Mouse (Mus musculus) lung, adult 2 months (tissue): Measurements from ENCODE around the gene Vamp5. TPM values are rescaled to one million over a fixed set of nuclear protein-coding genes. Genes with fewer than 3 reads are reported as not detected.

Experiments
- DNase-seq: peaks from one replicate; pipeline ENCODE4 v3.0.0; 2022
- H3K4me1 ChIP-seq: fragments of 200-500 bp; 2 replicates; pipeline ENCODE4 v1.6.1; 2011; ENCODE audit warnings: low read length; ENCODE audit not compliant: control insufficient read depth, insufficient read depth
- H3K4me3 ChIP-seq: fragments of 200-500 bp; replicated peaks from 2 replicates; pipeline ENCODE3; 2011; ENCODE audit warnings: low read depth, mild to moderate bottlenecking, control low read depth, low read length; ENCODE audit errors: extremely low read depth
- CTCF ChIP-seq: fragments of 200-500 bp; IDR thresholded peaks from 2 replicates; pipeline ENCODE4 v1.5.1; 2011; ENCODE audit warnings: mild to moderate bottlenecking, low read length, control low read depth; ENCODE audit not compliant: insufficient read depth
- POLR2A ChIP-seq: fragments of 200-500 bp; IDR thresholded peaks from 2 replicates; pipeline ENCODE4 v1.6.1; 2011; ENCODE audit warnings: low read depth, mild to moderate bottlenecking, control low read depth, low read length, borderline replicate concordance; ENCODE audit errors: extremely low read depth
- WGBS: fragments of 180-500 bp; shearing (Covaris S2); methylation state at CpG from one replicate; pipeline ENCODE4 v1.1.7; 2018; 5-methylcytosine and 5-hydroxymethylcytosine counted together
- polyA plus RNA-seq: library from polyadenylated mRNA; depleted of rRNA; stranded (reverse); fragments of >200 nt; gene quantifications from 2 replicates; pipeline ENCODE4 v1.2.3, GENCODE M21; 2012; rRNA removed

Vamp5 gene
- polyA plus RNA-seq, 1 experiment = 91.7 TPM

DNA sequence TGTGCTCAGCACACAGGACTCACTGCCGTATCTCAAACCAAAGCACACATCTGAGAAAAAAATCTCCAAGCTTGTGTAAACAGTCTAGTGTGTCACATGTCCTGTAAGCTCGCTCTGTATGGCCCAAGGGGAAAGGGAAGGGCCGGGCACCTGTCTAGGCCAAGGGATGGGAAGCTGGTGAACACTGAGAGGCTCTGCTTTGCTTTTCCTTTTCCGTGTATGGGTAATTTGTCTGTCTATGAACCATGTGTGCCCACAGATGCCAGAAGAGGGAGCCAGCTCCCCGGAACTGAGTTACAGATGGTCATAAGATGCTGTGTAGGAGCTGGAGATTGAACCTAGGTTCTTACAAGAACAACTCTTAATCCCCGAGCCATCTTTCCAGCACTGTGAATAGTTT lies 54.0 kb downstream of the Vamp5 start:
- H3K4me1 ChIP-seq = no peaks in the 10 kb centered on the region
- 50% methylated on average over 6 of the region's 6 CpGs for WGBS
- H3K4me3 ChIP-seq = no peak overlapping the region
- TF ChIP-seq POLR2A (no peak), CTCF (peak; percentile 54)
- DNase-seq = no peak

- no peak for TF ChIP-seq POLR2A
- no peak for TF ChIP-seq CTCF
- no peak for DNase-seq
- WGBS = 87% methylated on average over 6 of the region's 6 CpGs
- Histone ChIP-seq H3K4me3 (no peak overlapping the region), H3K4me1 (no peaks in the 10 kb centered on the region; the same call in 1 of the 2 replicates)
These were observed 56.3 kb downstream of the Vamp5 start for GRCm38 (mm10) chr6:72323786-72324508.

DNA sequence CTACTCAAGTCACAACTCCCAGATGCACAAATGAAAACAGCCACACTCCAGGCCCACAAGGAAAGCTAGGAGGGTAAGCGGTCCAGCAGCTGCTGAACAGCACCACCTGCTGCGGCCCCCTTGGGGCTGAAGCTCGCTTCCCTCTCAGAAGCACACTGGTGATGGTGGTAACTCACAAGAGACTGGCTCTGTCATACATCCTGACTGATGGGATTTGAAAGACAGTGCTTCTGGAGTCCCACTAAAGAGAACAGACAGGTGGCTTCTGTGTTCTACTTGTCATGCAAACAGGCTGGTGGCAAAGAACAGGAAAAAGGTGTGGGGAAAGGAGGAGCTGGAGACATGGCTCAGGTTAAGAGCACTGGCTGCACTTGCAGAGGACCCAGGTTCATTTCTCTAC lies 57.3 kb downstream of the Vamp5 start:
- no peak overlapping the region for H3K4me3 ChIP-seq
- WGBS = 95% methylated on average over 3 of the region's 3 CpGs
- TF ChIP-seq CTCF (no peak), POLR2A (no peak)
- H3K4me1 ChIP-seq = peaks cover 3% of the 10 kb centered on the region
- DNase-seq = no peak

GRCm38 (mm10) chr6:72319019-72319418 lies 61.2 kb downstream of the Vamp5 start:
- 66% methylated on average over 11 of the region's 11 CpGs for WGBS
- H3K4me3 ChIP-seq = no peak overlapping the region
- TF ChIP-seq CTCF = peak; percentile 17; the same call in 1 of the 2 replicates
- TF ChIP-seq POLR2A = no peak
- peaks cover 3% of the 10 kb centered on the region for H3K4me1 ChIP-seq
- DNase-seq = no peak

Other genes starting within 250 kb of the Vamp5 start
- 26.4 and 26.7 TPM in 2 replicates for gene Atoh8, start 144.9 kb downstream of the Vamp5 start, polyA plus RNA-seq
- gene Sftpb, start 75.9 kb downstream of the Vamp5 start, polyA plus RNA-seq = 5,575 and 7,301 TPM in 2 replicates
- gene Usp39, start 35.3 kb downstream of the Vamp5 start, polyA plus RNA-seq = 20.0 and 21.8 TPM in 2 replicates
- gene 0610030E20Rik, start 33.2 kb downstream of the Vamp5 start, polyA plus RNA-seq = 19.3 and 21.3 TPM in 2 replicates
- gene Tmem150a, start 25.0 kb downstream of the Vamp5 start, polyA plus RNA-seq = 60.7 and 71.8 TPM in 2 replicates
- gene Rnf181, start 13.5 kb downstream of the Vamp5 start, polyA plus RNA-seq = 96.8 and 123 TPM in 2 replicates
- 291 and 435 TPM in 2 replicates for gene Vamp8, start 10.2 kb upstream of the Vamp5 start, polyA plus RNA-seq
- 43.4 and 46.2 TPM in 2 replicates for gene Ggcx, start 33.8 kb upstream of the Vamp5 start, polyA plus RNA-seq
- 90.3 and 94.6 TPM in 2 replicates for gene Mat2a, start 59.1 kb upstream of the Vamp5 start, polyA plus RNA-seq
- 0.19 and 0.32 TPM in 2 replicates for gene Sh2d6, start 141.2 kb upstream of the Vamp5 start, polyA plus RNA-seq
- 67.6 and 67.8 TPM in 2 replicates for gene Capg, start 163.9 kb upstream of the Vamp5 start, polyA plus RNA-seq
- gene Elmod3, start 217.9 kb upstream of the Vamp5 start, polyA plus RNA-seq = 17.6 and 24.2 TPM in 2 replicates
- gene Retsat, start 218.0 kb upstream of the Vamp5 start, polyA plus RNA-seq = 27.7 and 38.8 TPM in 2 replicates
- gene Tgoln1, start 236.5 kb upstream of the Vamp5 start, polyA plus RNA-seq = 60.0 and 72.4 TPM in 2 replicates